Mouse (Mus musculus): ENCODE measurements around the gene Zfp473. TPM values are rescaled to one million over a fixed set of nuclear protein-coding genes. Genes with fewer than 3 reads are reported as not detected.

The Zfp473 gene
- polyA plus RNA-seq (2015; fragmentation: Nextera tagmentation; extraction: Ambion mirVana): 0.34 and 0.58 TPM in 2 replicates

DNA sequence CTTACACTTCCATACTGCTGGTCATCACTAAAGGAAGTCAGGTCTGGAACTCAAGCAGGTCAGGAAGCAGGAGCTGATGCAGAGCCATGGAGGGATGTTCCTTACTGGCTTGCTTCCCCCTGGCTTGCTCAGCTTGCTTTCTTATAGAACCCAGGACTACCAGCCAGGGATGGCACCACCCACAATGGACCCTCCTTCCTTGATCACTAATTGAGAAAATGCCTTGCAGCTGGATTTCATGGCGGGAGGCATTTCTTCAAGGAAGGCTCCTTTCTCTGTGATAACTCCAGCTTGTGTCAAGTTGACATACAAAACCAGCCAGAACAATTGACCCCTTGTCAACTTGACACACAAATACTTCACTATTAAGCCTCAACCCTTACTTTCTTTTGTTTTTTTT, at the start of gene Zfp473:
Gene Zfp473, minus strand, starts transcription at position 101 of the 400 bp plus-strand sequence.

DNA sequence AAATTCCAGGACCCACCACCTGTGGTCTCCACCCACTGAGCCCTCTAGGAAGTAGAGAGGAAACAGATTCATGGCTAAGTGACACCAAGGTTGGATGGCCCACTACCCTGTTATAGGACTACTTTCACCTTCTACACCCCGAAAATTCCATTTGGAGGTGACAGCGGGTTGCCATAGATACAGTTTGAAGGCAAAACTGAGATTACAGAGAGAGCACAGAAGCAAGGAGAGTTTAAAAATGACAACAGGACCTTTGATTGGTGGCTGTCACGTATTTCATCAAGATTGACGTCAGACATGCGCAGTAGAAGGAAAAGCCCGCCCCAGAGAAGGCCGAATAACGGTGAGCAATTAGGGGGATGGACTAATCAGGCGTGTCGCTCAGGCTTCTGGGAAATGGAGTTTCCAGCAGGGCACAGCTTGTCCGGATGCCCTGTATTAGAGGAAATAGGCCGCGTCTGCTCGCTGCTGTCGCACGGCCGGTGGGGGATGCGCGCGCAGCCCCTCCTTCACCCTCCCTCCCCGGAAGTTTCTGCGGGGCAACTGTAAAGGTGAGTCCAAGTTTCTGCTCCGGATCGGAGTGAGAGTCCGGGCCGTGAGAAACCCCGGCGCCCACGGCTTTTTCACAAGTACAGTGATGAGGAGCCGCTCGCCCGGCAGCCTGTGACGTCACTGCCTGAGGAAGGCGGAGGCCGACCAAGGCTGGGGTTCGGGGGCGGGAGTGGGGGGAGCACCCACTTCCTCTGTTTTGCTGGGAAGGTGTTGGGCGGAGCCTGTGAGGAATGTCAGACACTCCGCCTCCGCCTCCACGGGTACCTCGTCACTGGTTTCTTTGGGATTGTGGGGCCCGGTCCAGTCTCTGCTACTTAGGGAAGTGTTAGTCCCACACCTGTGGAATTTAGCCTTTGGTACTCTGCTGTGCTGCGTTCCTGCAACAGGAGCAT, 2.5 kb downstream of the Zfp473 start, which contains the start of gene Vrk3:
Gene Vrk3, plus strand, starts transcription at position 313 of the 944 bp plus-strand sequence.

DNA sequence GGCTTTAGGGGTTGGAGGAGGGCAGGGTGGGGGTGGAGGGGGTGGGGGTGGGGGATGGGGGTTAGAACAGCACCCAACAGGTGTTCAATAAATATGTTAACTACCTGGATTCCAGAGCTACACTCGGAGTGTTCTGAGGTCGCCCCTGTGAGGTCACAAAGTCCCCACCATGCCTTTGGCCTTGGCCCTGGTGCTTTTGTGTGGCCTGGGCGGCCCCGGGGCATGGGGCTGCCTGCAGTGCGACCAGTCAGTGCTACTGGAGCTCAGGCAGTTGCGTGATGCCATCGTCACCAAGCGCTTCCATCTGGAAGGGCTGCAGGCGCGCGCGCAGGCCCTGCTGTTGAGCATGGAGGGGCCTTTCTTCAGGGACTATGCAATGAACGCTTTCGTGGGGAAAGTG, 42.3 kb downstream of the Zfp473 start, which contains the start of gene Izumo2:
Gene Izumo2, plus strand, starts transcription at position 169 of the 400 bp plus-strand sequence.

Other genes starting within 250 kb of the Zfp473 start
- 0.23 and 0.52 TPM in 2 replicates for gene Mybpc2, start 226.4 kb downstream of the Zfp473 start, polyA plus RNA-seq (2015; fragmentation: Nextera tagmentation; extraction: Ambion mirVana)
- gene Spib, start 219.0 kb downstream of the Zfp473 start, polyA plus RNA-seq (2015; fragmentation: Nextera tagmentation; extraction: Ambion mirVana): 7.5 and 13.2 TPM in 2 replicates
- 64.6 and 69.1 TPM in 2 replicates for gene Pold1, start 202.2 kb downstream of the Zfp473 start, polyA plus RNA-seq (2015; fragmentation: Nextera tagmentation; extraction: Ambion mirVana)
- 49.4 and 52.7 TPM in 2 replicates for gene Nr1h2, start 197.1 kb downstream of the Zfp473 start, polyA plus RNA-seq (2015; fragmentation: Nextera tagmentation; extraction: Ambion mirVana)
- 28.7 and 38.9 TPM in 2 replicates for gene Napsa, start 178.7 kb downstream of the Zfp473 start, polyA plus RNA-seq (2015; fragmentation: Nextera tagmentation; extraction: Ambion mirVana)
- gene Kcnc3, start 160.4 kb downstream of the Zfp473 start, polyA plus RNA-seq (2015; fragmentation: Nextera tagmentation; extraction: Ambion mirVana): 0.05 and 0.07 TPM in 2 replicates
- not detected in 2 replicates for gene Myh14, start 80.2 kb downstream of the Zfp473 start, polyA plus RNA-seq (2015; fragmentation: Nextera tagmentation; extraction: Ambion mirVana)
- not detected in 2 replicates for gene Izumo2, start 42.3 kb downstream of the Zfp473 start, polyA plus RNA-seq (2015; fragmentation: Nextera tagmentation; extraction: Ambion mirVana)
- 29.3 and 31.6 TPM in 2 replicates for gene Vrk3, start 2.6 kb downstream of the Zfp473 start, polyA plus RNA-seq (2015; fragmentation: Nextera tagmentation; extraction: Ambion mirVana)
- gene Nup62, start 65.0 kb upstream of the Zfp473 start, polyA plus RNA-seq (2015; fragmentation: Nextera tagmentation; extraction: Ambion mirVana): 54.6 and 55.9 TPM in 2 replicates
- 2.1 and 2.3 TPM in 2 replicates for gene Il4i1, start 65.3 kb upstream of the Zfp473 start, polyA plus RNA-seq (2015; fragmentation: Nextera tagmentation; extraction: Ambion mirVana)
- gene Atf5, start 65.6 kb upstream of the Zfp473 start, polyA plus RNA-seq (2015; fragmentation: Nextera tagmentation; extraction: Ambion mirVana): 2.1 and 2.6 TPM in 2 replicates
- 30.3 and 34.1 TPM in 2 replicates for gene Akt1s1, start 97.9 kb upstream of the Zfp473 start, polyA plus RNA-seq (2015; fragmentation: Nextera tagmentation; extraction: Ambion mirVana)
- gene Tbc1d17, start 98.0 kb upstream of the Zfp473 start, polyA plus RNA-seq (2015; fragmentation: Nextera tagmentation; extraction: Ambion mirVana): 34.9 and 39.2 TPM in 2 replicates
- 44.6 and 51.7 TPM in 2 replicates for gene Pnkp, start 106.1 kb upstream of the Zfp473 start, polyA plus RNA-seq (2015; fragmentation: Nextera tagmentation; extraction: Ambion mirVana)
- 75.8 and 108 TPM in 2 replicates for gene Ptov1, start 118.7 kb upstream of the Zfp473 start, polyA plus RNA-seq (2015; fragmentation: Nextera tagmentation; extraction: Ambion mirVana)
- 39.9 and 44.7 TPM in 2 replicates for gene Med25, start 141.7 kb upstream of the Zfp473 start, polyA plus RNA-seq (2015; fragmentation: Nextera tagmentation; extraction: Ambion mirVana)
- 6.4 and 7.7 TPM in 2 replicates for gene Fuz, start 145.0 kb upstream of the Zfp473 start, polyA plus RNA-seq (2015; fragmentation: Nextera tagmentation; extraction: Ambion mirVana)
- gene Ap2a1, start 178.4 kb upstream of the Zfp473 start, polyA plus RNA-seq (2015; fragmentation: Nextera tagmentation; extraction: Ambion mirVana): 54.9 and 61.8 TPM in 2 replicates
- 0.17 TPM in 1 of 2 replicates, not detected in the other for gene Tsks, start 192.2 kb upstream of the Zfp473 start, polyA plus RNA-seq (2015; fragmentation: Nextera tagmentation; extraction: Ambion mirVana)
- gene Cpt1c, start 223.8 kb upstream of the Zfp473 start, polyA plus RNA-seq (2015; fragmentation: Nextera tagmentation; extraction: Ambion mirVana): 3.7 and 4.5 TPM in 2 replicates
- 215 and 217 TPM in 2 replicates for gene Prmt1, start 235.5 kb upstream of the Zfp473 start, polyA plus RNA-seq (2015; fragmentation: Nextera tagmentation; extraction: Ambion mirVana)
- 54.1 and 62.3 TPM in 2 replicates for gene Irf3, start 246.6 kb upstream of the Zfp473 start, polyA plus RNA-seq (2015; fragmentation: Nextera tagmentation; extraction: Ambion mirVana)
- 28.5 and 32.0 TPM in 2 replicates for gene Bcl2l12, start 247.7 kb upstream of the Zfp473 start, polyA plus RNA-seq (2015; fragmentation: Nextera tagmentation; extraction: Ambion mirVana)

All from spleen, postnatal 0 days (tissue).